Mouse (Mus musculus) kidney, adult 2 months (tissue): Measurements from ENCODE around the gene Spib.

Source experiments
- CTCF ChIP-seq: fragments of 200-500 bp; conservative IDR thresholded peaks from 2 replicates; pipeline ENCODE4 v1.5.1; 2011; ENCODE audit warnings: low read depth, mild to moderate bottlenecking, control low read depth, low read length, moderate library complexity, mixed read lengths; ENCODE audit not compliant: insufficient read depth, insufficient read length
- POLR2A ChIP-seq: fragments of 200-500 bp; IDR thresholded peaks from one replicate; pipeline ENCODE4 v1.6.1; 2011; ENCODE audit warnings: low read depth, low read length, control low read depth

GRCm38 (mm10) chr7:44484841-44485571 lies 46.9 kb downstream of the Spib start:
- peak; percentile 99 for TF ChIP-seq CTCF
- TF ChIP-seq POLR2A, result no peak
